Mouse (Mus musculus): ENCODE data around the gene Chrng.
A peak's percentile ranks its signal among the peaks of the same experiment; 100 is the strongest.

The Chrng gene

DNA sequence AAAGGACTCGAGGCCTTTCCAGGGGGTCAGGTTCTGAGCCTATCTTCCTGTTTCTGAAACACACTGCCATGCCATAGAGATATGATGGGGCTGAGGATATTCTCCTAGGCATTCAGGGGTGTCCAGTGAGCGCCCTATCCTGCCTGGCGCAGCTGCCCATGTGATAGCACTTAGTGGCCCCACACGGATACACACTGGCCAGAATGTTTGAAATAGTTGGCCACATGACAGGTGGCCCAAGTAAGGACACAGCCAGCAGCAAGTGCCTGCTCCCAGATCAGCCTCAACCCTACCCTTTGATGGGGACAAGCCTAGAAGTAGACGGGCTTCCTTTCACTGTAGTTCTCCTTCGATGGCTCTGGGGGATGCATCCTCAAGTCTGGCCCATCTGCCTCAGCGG lies at the start of gene Chrng:
Gene Chrng (plus strand): TSS at position 193 of the 400 bp plus-strand sequence.
- no peak for DNase-seq

DNA sequence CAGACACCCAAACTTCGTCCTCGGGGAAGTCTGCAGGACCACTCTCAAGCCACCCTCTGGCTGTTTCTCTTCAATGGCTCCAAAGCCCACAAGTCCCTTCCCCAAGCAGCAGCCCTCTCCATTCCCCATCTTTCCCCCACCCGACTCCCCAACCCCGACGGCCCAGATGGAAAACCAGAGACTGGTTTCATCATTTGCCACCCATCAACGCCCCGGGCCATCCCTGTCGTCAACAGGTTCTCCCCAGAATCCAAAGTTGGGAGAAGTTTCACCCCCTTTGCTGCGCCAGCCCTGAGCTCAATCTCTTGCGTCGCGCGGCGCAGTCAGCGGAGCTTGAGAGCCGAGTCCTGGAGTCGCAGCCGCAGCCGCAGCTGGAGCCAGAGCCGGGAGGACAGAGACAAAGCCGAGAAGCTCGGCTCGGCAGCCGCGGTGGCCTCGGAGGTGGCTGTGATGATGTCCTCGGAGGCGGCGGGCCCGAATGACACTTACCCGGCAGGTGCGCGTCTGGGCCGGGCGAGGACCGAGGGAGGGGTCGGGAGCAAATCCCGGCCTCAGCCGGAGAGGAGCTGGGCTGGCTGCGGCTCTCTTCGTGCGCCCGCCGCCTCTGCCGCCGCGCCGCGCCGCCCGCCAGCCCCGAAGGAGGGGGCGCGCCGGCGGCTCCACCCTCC lies 48.8 kb upstream of the Chrng start:
- no peak for DNase-seq

DNA sequence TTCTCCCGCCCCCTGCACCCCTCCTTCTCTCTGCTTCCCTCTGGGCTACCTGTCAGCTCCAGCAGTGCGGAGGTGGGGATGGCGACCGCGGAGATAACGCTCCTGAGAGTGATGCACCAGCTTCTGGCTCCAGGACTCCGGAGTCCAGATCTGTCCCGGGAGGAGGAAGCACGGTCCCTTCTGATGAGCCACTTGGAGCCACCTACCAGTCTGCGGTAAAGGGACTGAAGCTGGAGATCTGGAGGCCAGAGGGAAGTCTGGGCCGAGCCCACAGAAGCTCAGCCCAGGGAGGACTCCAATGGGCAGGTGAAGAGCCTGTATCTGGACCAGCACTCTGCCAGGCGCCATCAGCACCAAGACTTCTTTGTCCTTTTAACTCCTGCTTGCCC lies 48.3 kb upstream of the Chrng start, which contains the start of gene Ecel1:
Gene Ecel1 (minus strand): TSS at position 323 of the 389 bp plus-strand sequence.
- no peak for DNase-seq

DNA sequence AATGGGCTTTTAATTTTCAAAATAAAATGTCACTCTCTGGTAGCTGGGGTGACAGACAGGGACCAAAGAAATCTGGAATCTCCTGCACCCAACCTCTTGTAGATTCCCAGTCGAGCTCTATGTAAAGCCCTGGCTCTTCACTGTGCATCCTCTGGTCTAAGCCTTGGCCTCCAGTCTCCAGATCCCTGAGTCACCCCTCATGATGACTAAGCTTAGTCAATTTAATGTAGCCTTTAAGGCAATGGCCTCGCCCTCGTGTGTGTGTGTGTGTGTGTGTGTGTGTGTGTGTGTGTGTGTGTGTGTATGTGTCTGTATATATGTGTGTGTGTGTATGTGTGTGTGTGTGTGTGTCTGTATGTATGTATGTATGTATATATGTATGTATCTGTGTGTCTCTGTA lies 45.1 kb upstream of the Chrng start:
- no peak for DNase-seq

DNA sequence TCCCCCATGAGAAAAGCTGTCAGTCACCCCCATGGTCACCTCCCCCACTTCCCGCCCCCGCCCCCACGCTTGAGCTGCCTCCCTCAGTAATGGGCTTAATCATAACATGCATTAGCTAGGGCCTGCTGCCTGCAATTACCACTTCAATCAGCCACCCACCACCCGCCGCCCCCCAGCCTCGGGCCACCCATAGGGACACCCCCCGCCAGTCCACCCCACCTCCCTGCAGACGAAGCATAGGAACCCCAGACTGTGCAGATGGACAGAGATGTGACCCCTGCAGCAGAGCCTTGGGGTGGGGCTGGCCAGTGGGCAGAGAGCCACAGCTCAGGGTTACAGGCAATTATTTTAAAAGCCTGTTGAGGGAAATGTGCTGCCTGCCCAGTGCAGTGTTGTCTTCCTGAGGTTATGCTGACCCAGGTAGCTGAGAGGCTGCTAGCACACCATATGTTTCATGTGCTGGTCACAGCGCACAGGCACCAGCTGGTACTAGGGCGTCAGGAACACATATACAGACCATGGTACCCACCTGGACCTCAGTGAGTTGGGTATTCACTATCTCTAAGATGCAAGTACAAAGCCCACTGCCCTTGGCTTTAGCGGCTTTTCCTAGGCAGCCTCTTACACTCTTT lies 40.2 kb upstream of the Chrng start:
- no peak for DNase-seq

DNA sequence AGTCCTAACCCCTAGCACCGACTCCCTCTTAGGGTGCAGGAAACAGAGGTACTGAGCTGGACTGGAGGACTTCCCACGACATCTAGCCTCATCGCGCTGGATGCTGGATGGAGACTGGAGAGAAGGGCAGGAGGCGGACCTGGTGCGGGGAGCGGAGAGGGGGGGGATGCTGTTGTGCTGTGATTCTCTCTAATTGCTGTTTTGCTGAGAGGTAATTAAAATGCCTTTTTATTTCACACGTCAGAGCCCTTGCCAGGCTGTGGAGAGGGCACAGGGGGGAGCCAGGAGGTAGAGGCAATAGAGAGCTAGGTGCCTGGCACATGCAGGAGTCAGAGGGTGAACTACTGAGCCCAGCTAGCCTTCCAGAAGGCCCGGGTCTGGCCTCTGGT lies 39.7 kb upstream of the Chrng start:
- DNase-seq, result no peak

DNA sequence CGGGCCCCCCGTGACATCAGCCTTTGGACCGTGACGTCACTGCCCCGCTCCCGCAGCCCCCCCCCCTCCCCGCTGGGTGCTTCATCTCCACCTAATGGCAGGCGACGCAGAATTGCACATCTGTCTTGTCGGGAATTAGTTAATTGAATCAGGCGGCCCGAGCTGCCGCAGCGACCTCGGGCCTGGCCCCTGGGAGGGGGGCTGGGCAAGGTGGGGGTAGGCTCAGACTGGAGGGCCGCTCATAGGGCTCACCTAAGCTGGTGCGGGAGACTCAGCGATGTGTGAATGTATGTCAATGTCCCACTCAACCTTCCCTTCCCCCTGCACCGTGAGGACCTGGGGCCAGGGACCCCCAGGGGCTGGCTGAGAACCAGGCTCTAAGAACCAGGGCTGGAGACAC lies 34.0 kb upstream of the Chrng start:
- no peak for DNase-seq

DNA sequence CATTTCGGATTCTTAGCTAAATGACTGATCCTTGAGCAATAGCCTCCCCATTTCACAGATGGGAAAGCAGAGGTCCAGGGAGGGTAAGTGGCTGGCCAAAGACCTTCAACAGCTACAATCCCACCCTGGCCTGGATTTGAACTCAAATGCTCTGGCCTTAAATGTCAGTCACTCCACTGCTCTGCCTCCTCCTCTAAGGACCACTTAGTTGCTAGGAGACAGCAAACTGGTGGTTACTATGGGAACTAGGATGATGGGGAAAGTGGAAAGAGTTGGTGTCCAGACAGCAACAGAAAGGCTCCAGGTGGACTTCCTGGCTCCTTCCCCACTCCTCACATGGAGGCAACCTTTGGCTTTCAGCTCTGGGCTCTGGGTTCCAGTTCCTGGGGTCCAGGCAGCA lies 33.1 kb upstream of the Chrng start:
- DNase-seq, result no peak

DNA sequence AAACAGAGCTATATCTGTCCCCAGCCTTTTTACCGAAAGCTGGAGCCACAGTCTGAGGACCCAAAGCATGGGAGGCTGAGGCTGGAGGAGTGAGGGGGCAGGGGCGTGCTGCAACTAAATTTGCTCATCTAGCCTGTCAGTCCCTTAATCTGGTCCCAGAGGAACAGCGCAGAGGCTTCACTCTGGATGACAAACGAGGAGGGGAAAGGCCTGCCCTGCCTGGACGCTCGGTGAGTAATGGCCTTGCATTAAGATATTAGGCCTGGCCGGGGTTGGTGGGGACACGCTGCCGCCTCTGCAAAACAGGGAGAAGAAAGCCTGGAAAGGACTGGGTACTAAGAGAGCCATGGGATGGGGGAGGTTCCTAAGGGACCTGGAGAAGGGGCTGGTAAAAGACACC lies 32.1 kb upstream of the Chrng start:
- DNase-seq, result no peak

DNA sequence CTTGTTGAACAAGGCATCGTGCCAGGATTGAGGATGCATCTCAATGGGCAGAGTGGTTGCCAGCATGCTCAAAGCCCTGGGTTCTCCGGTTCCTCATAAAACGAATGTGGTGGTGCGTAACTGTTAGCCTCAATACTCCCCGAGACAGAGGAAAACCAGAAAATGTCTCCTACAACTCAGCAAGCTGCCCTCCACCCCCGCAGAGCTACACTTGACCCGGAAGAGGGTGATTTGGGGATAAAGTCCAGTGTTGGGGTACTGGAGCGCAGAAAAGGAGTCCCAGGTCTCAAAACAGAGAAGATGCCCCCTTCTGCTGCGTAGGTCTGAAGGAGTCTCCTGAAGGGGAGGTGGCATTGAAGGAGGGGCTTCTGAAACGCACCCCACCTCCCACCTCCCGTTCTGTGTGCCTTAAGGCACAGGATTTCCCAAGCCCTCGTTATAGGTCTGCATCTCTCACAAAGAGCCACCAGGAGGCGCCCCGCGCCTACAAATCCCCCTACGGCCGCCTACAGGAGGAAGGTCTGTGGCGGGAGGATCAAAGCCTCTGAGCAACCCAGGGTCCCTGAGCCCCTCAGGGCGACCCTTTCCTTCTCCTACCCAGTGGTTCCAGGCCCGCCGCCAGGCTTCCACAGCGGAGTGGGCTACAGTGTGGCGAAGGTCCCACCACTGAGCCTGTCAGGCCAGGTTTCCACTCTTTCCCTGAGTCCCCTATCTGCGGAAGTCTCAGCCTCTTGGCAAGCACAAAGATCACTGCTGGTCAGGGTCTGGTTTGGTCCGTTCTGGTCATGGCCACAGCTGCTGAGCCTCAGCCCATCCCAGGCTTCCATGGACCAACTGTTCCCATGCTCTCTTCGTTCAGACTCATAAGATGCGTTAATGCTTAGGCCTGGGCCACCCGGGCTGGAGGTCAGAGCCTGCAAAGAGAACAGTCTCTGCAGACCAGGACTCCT lies 30.2 kb upstream of the Chrng start:
- peak; percentile 61 for DNase-seq

DNA sequence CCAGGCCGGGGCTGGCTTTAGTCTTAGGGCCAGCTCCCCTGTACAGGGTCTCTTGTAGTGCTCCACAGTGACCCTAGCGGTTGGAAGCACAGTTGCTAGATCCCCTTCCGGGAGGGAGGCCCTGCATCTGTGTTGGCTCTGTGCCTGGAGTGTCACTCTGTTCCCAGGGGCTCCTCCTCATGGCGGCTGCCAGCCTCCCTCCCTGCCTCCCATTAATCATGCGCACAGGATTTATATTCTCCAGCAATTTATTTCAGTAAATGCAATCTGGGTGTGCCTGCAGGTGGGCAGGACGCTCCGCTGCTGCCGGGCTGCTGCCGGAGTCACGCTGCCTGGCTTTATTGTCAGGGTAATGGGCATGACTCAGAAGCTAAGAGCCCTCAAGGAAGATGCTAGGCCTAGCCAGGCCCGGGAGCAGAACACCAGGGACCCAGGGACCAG lies 28.6 kb upstream of the Chrng start:
- DNase-seq, result peak; percentile 34

DNA sequence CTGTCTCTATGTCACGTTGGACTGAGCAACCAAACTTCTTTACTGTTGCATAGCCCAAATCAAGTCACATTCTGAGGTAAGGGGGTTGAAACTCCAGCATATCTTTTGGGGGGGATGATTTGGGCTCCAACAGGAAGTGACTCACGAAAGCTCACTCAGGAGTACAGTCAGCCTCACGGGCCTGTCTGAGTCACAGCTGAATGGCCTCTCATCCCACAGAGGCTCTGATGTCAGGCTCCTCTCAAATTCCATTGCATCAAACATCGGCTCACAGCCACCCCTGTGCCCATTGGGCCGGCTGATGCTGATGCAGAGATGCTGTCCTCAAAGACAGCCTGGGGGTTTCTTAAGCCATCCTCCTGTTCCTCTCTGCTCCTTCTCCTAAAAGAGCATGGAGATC lies 23.6 kb upstream of the Chrng start:
- DNase-seq, result no peak

DNA sequence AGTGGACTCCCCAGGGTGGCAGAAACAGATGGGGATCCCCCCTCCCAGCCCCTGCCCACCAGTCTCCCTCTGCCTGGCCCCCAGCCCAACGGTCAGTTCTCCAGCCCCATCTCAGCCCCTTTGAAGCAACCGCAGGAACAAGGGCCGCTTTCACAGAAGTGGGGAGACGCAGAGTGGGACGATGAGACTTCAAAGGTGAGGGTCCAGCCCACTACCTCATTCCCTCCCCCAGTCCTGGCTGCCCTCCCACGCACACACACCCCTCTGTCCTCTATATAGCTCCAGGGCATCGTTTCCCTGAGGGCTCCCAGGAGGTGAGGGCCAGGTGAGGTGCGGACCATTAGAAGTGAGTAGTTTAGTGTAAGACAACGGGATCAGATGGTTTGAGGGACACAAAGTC lies 21.4 kb upstream of the Chrng start, which contains the start of gene Prss56:
Gene Prss56 (plus strand): TSS at position 301 of the 400 bp plus-strand sequence.
- DNase-seq, result no peak

DNA sequence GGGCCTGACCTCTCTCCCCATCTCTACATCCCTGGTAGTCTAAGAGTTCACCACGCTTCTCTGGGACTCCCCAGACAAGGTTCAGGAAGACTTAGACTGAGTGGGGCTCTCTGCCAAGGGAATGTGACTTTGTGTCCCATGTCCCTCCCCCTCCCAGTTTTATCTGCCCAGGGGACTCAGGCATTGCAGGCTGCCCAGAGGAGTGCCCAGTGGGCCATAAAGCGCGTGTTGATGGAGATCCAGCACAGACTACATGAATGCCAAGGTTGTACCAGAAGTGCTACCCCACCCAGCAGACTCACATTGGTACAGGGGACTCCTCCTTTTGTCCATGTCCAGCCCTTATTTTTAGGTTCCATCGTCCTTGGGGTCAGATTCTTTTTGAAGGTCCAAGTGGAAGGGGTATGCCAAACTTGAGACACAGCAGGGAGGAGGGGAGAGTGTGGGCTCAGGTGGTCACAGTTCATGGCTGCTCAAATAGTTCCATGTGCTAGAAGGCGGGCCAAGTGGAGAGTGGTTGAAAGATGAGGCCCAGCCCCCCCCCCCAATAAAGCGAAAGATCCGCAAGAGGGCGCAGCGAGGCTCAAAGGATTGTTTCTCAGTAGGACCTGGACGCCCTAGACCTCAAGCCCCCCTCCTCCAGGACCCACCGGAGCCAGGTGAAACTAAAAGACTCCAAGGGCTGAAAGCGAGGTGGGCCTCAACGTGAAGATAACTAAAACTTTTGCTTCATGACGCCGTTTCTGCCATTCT lies 20.3 kb upstream of the Chrng start:
- DNase-seq, result no peak

DNA sequence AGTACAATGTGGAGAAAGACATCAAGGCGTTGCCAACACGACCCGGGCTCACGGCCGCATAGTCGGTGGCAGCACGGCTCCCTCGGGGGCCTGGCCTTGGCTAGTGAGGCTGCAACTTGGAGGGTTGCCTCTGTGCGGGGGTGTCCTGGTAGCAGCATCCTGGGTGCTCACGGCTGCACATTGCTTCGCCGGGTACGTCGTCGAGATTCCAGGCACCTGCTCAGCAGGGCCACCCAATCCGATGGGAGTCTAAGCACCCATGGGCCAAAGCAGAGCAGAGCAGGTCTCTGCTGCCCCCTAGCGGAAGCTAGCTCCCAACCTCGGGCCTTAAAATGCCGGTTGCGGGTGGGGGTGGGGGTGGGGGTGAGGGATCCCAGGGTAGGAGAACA lies 19.7 kb upstream of the Chrng start:
- peak; percentile 62 for DNase-seq

DNA sequence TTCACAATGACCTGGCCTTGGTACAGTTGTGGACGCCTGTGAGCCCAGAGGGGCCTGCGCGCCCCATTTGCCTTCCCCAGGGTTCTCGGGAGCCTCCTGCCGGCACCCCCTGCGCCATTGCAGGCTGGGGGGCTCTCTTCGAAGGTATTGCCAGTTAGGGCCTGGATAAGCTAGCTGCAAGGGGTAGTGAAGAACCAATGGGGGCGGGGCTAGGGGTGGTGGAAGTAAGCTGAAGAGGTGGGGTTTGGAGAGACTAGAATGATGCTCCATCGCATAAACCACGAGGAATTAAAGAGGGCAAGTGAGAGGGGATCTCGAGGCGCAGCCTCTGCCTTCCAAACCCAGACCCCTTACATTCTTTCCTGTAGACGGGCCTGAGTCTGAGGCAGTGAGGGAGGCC lies 18.9 kb upstream of the Chrng start:
- DNase-seq, result no peak

DNA sequence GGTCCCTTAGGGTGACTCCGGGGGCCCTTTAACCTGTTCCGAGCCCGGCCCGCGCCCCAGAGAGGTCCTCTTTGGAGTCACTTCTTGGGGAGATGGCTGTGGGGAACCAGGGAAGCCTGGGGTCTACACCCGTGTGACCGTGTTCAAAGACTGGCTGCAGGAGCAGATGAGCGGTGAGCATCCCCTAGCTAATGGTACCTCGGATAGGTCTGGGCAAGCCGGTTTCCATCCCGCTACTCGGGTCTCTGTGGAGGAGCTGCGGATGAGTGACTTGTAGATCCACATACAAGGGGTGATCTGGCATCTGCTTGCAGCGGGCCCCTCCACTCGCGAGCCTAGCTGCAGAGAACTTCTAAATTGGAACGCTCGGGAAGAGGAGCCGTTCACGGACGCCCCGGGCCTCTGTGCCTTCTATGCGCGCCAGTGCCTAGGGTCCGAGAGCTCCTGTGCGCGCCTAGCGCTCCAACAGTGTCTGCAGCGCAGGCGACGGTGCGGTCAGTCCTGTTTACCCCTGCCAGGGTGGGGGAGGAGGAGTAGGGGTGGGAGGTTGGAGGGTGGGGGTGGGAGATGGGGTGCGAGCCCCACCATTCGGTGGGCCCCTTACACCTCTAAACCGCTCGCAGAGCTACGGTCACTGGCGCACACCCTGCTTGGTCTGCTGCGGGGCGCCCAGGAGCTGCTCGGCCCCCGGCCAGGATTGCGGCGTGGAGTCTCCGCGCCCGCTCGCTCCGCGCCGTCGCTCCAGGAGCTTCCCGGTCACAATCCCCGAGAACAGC lies 18.0 kb upstream of the Chrng start:
- no peak for DNase-seq

DNA sequence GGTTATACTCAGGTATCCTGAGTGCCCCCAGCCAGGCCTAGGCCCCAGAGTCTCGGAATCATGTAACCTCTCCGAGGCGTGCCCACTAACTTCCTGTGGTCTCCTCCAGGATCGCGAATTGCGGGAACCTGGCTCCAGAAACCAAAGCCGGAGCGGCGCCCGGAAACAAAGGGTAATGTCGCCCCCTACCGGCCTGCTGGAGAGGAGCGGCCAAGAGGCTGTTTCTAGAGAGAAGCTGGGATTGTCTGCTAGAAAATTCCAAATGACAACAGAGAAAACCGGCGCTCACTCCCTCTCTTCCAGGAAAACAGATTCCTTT lies 17.5 kb upstream of the Chrng start:
- peak; percentile 70 for DNase-seq

DNA sequence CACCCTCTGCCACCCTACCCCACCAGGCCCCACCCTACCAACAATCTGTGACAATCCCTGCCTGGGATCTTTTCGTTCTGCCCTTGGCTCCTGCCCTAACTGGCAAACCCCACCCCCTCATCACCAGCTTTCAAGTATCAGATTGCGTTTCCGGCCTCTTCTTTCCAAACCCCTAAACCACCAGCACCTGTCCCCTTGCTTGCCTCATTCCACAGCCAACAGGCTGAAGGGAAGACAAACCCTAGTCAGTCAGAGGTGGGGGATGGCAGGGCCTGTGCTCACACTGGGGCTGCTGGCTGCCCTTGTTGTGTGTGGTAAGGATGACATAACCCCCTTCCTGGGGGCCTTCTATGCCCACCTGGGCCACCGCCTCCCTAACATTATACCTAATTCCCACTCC lies 14.0 kb upstream of the Chrng start, which contains the start of gene Chrnd:
Gene Chrnd (plus strand): TSS at position 179 of the 400 bp plus-strand sequence.
- DNase-seq, result no peak

DNA sequence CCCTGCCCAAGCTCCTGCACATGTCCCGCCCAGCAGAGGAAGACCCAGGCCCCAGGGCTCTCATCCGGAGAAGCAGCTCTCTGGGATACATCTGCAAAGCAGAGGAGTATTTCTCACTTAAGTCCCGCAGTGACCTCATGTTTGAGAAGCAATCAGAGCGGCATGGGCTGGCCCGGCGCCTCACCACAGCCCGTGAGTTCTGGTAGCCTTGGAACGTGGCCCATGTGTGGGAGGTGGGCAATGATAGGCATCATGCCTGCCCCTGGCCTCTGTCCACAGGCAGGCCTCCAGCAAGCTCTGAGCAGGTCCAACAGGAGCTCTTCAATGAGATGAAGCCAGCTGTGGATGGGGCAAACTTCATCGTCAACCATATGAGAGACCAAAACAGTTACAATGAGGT lies 7.2 kb upstream of the Chrng start:
- no peak for DNase-seq

DNA sequence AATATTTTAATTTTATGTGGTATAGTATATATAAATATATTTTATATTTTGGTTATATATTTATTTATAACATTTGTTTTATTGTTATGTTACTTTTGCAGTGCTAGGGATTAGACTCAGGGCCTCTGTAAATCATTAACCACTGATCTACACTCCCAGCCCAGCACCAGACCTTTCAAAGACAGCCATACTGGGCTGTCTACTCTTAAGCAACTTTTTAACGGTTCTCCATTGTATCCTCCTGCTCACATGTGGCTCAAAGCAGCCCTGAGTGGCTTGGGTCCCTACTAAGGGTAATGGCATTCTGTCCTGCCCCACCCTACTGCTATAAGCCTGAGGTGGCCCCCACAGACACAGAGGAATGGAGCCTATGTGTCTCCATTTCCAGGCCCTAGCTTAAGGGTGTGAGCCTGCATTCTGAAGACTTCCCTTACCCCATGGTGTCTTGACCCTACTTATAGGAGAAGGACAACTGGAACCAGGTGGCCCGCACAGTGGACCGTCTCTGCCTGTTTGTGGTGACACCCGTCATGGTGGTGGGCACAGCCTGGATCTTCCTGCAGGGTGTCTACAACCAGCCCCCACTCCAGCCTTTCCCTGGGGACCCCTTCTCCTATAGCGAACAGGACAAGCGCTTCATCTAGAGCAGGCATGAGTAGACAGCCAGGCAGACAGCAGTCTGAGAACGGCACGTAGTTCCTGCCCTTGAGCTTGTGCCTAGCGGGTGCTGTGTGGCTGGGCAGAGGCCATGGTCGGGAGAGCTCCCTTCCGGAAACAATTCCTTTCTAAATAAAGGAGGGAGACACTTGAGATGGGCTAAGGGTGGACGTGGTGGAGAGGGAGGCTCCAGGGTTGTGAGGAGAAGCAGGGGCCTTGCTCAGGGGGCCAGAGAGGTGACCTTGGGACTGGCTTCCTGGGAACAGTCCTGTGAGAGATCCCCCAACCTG lies 6.1 kb upstream of the Chrng start:
- DNase-seq, result no peak

Measured in liver (tissue).